Mouse (Mus musculus) myocyte (in vitro differentiated cells): Measurements from ENCODE around the gene Grin2a. TPM values are rescaled to one million over a fixed set of nuclear protein-coding genes. Genes with fewer than 3 reads are reported as not detected.

Experiments
- H3K27me3 ChIP-seq: one replicate; pipeline ENCODE4 v1.6.1; 2011; ENCODE audit not compliant: control insufficient read depth, insufficient read depth, insufficient read length
- H3K36me3 ChIP-seq: one replicate; pipeline ENCODE4 v1.6.1; 2011; ENCODE audit not compliant: control insufficient read depth, insufficient read depth
- H3K4me2 ChIP-seq: one replicate; pipeline ENCODE4 v1.6.1; 2011; ENCODE audit warnings: low read depth, control low read depth
- H3K4me3 ChIP-seq: one replicate; pipeline ENCODE4 v1.5.1; 2011; ENCODE audit warnings: mild to moderate bottlenecking, control low read depth, moderate library complexity
- H3K79me2 ChIP-seq: one replicate; pipeline ENCODE4 v1.6.1; 2011; ENCODE audit not compliant: control insufficient read depth, insufficient read depth
- H3ac ChIP-seq: one replicate; pipeline ENCODE4 v1.6.1; 2011; ENCODE audit not compliant: control insufficient read depth, insufficient read length
- CEBPB ChIP-seq: IDR thresholded peaks from 2 replicates; pipeline ENCODE4 v1.6.1; 2011; ENCODE audit warnings: mild to moderate bottlenecking, moderate library complexity; ENCODE audit not compliant: poor library complexity, insufficient read depth, severe bottlenecking
- E2F4 ChIP-seq: IDR thresholded peaks from one replicate; pipeline ENCODE4 v1.6.1; 2011; ENCODE audit warnings: mild to moderate bottlenecking, control low read depth, moderate library complexity; ENCODE audit not compliant: insufficient read depth
- MAX ChIP-seq: IDR thresholded peaks from one replicate; pipeline ENCODE4 v1.6.1; 2011; ENCODE audit warnings: low read depth, mild to moderate bottlenecking, control low read depth
- MYOD1 ChIP-seq, 3 experiments: IDR thresholded peaks; one replicate each; pipeline ENCODE4 v1.6.1; 2011; ENCODE audit warnings: control low read depth in 2 of 3, low read depth in 2 of 3, mild to moderate bottlenecking in 2 of 3, moderate library complexity in 1 of 3; ENCODE audit not compliant: insufficient read length in 2 of 3, control insufficient read depth in 1 of 3
- MYOG ChIP-seq, 3 experiments: IDR thresholded peaks; one replicate each; pipeline ENCODE4 v1.6.1; 2011; ENCODE audit warnings: control low read depth in 2 of 3, low read depth in 2 of 3, mild to moderate bottlenecking in 2 of 3; ENCODE audit not compliant: insufficient read length in 2 of 3, control insufficient read depth in 1 of 3, insufficient read depth in 1 of 3
- POLR2A ChIP-seq: IDR thresholded peaks from one replicate; pipeline ENCODE4 v1.6.1; 2011; ENCODE audit warnings: low read depth, mild to moderate bottlenecking, control low read depth, moderate library complexity; ENCODE audit not compliant: insufficient read length
- POLR2AphosphoS2 ChIP-seq: IDR thresholded peaks from one replicate; pipeline ENCODE4 v1.6.1; 2011; ENCODE audit warnings: low read depth, control low read depth; ENCODE audit not compliant: insufficient read length
- REST ChIP-seq: IDR thresholded peaks from one replicate; pipeline ENCODE4 v1.6.1; 2011; ENCODE audit warnings: mild to moderate bottlenecking, control low read depth, moderate library complexity; ENCODE audit not compliant: insufficient read depth, insufficient read length
- SRF ChIP-seq: IDR thresholded peaks from one replicate; pipeline ENCODE4 v1.6.1; 2011; ENCODE audit warnings: low read depth; ENCODE audit not compliant: control insufficient read depth, insufficient read length
- TCF12 ChIP-seq: IDR thresholded peaks from one replicate; pipeline ENCODE4 v1.6.1; 2011; ENCODE audit warnings: mild to moderate bottlenecking, control low read depth; ENCODE audit not compliant: poor library complexity, insufficient read depth, severe bottlenecking
- TCF3 ChIP-seq: IDR thresholded peaks from one replicate; pipeline ENCODE4 v1.6.1; 2011; ENCODE audit warnings: low read depth, control low read depth; ENCODE audit not compliant: insufficient read length
- USF1 ChIP-seq: IDR thresholded peaks from one replicate; pipeline ENCODE4 v1.6.1; 2011; ENCODE audit warnings: low read depth, mild to moderate bottlenecking, control low read depth, moderate library complexity
- polyA plus RNA-seq: library from polyadenylated mRNA; unstranded; fragments of >200 nt; fragmentation: generic; extraction: Trizol; gene quantifications from one replicate; pipeline ENCODE4 v1.2.1, GENCODE M21; 2012; ENCODE audit warnings: missing spikeins

Gene Grin2a
- polyA plus RNA-seq, 1 experiment, result 0.01 TPM

- TF ChIP-seq USF1 (no peak), POLR2AphosphoS2 (no peak), TCF12 (no peak), REST (no peak), MYOG (IDR thresholded peaks at IDR 0.05; ENCODE audit: control insufficient read depth in 1 of 3, insufficient read depth in 1 of 3, insufficient read length in 2 of 3, low read depth in 2 of 3) (no peak)
- Histone ChIP-seq H3K36me3 (no peaks in the 10 kb centered on the region), H3K4me2 (no peak overlapping the region), H3K79me2 (no peaks in the 10 kb centered on the region), H3ac (no peak overlapping the region), H3K4me3 (no peak overlapping the region), H3K27me3 (no peaks in the 10 kb centered on the region)
These were observed 122.4 kb downstream of the Grin2a start for GRCm38 (mm10) chr16:9873001-9873400.

- TF ChIP-seq MAX (no peak), SRF (no peak), REST (no peak), E2F4 (no peak), POLR2A (no peak), MYOD1 (IDR thresholded peaks at IDR 0.05; ENCODE audit: control insufficient read depth in 1 of 3, insufficient read length in 2 of 3, low read depth in 2 of 3) (no peak), TCF3 (no peak), TCF12 (no peak), CEBPB (no peak), USF1 (no peak), MYOG (IDR thresholded peaks at IDR 0.05; ENCODE audit: control insufficient read depth in 1 of 3, insufficient read depth in 1 of 3, insufficient read length in 2 of 3, low read depth in 2 of 3) (no peak), POLR2AphosphoS2 (no peak)
- H3K4me2 ChIP-seq, result no peak overlapping the region
- H3K27me3 ChIP-seq, result no peaks in the 10 kb centered on the region
- H3K79me2 ChIP-seq, result no peaks in the 10 kb centered on the region
- no peak overlapping the region for H3K4me3 ChIP-seq
- H3ac ChIP-seq, result no peak overlapping the region
- H3K36me3 ChIP-seq, result no peaks in the 10 kb centered on the region
These were observed 129.7 kb downstream of the Grin2a start for GRCm38 (mm10) chr16:9865710-9866109.

GRCm38 (mm10) chr16:9865039-9865438, 130.3 kb downstream of the Grin2a start:
- no peak for TF ChIP-seq SRF
- TF ChIP-seq E2F4, result no peak
- TF ChIP-seq MYOD1 (IDR thresholded peaks at IDR 0.05; ENCODE audit: control insufficient read depth in 1 of 3, insufficient read length in 2 of 3, low read depth in 2 of 3), result no peak
- H3K36me3 ChIP-seq, result no peaks in the 10 kb centered on the region

GRCm38 (mm10) chr16:9857758-9858157, 137.6 kb downstream of the Grin2a start:
- no peak overlapping the region for H3K4me2 ChIP-seq
- TF ChIP-seq CEBPB, result no peak
- no peak for TF ChIP-seq POLR2A
- TF ChIP-seq MAX, result no peak
- TF ChIP-seq E2F4, result no peak
- no peak for TF ChIP-seq REST
- no peak for TF ChIP-seq TCF12
- no peak for TF ChIP-seq POLR2AphosphoS2
- no peak for TF ChIP-seq MYOD1 (IDR thresholded peaks at IDR 0.05; ENCODE audit: control insufficient read depth in 1 of 3, insufficient read length in 2 of 3, low read depth in 2 of 3)
- no peak for TF ChIP-seq TCF3
- no peak overlapping the region for H3K4me3 ChIP-seq

More at GRCm38 (mm10) chr16:9865039-9865438, 130.3 kb downstream of the Grin2a start:
- H3K79me2 ChIP-seq, result no peaks in the 10 kb centered on the region
- H3K4me3 ChIP-seq, result no peak overlapping the region
- no peaks in the 10 kb centered on the region for H3K27me3 ChIP-seq
- no peak overlapping the region for H3K4me2 ChIP-seq
- no peak overlapping the region for H3ac ChIP-seq

GRCm38 (mm10) chr16:9851265-9851988, 143.9 kb downstream of the Grin2a start:
- TF ChIP-seq SRF (no peak), MAX (no peak), MYOG (IDR thresholded peaks at IDR 0.05; ENCODE audit: control insufficient read depth in 1 of 3, insufficient read depth in 1 of 3, insufficient read length in 2 of 3, low read depth in 2 of 3) (no peak), TCF12 (no peak), USF1 (no peak), REST (no peak), E2F4 (no peak), POLR2AphosphoS2 (no peak), TCF3 (no peak), POLR2A (no peak), CEBPB (no peak), MYOD1 (IDR thresholded peaks at IDR 0.05; ENCODE audit: control insufficient read depth in 1 of 3, insufficient read length in 2 of 3, low read depth in 2 of 3) (no peak)
- Histone ChIP-seq H3K4me2 (no peak overlapping the region), H3K79me2 (no peaks in the 10 kb centered on the region), H3K36me3 (no peaks in the 10 kb centered on the region), H3ac (no peak overlapping the region), H3K27me3 (no peaks in the 10 kb centered on the region), H3K4me3 (no peak overlapping the region)

More at GRCm38 (mm10) chr16:9857758-9858157, 137.6 kb downstream of the Grin2a start:
- H3K36me3 ChIP-seq, result no peaks in the 10 kb centered on the region
- no peak overlapping the region for H3ac ChIP-seq
- H3K27me3 ChIP-seq, result no peaks in the 10 kb centered on the region
- no peaks in the 10 kb centered on the region for H3K79me2 ChIP-seq
